Mouse (Mus musculus): ENCODE measurements around the gene Gna11.

Gene Gna11

GRCm38 (mm10) chr10:81500032-81500431 lies 45.0 kb downstream of the Gna11 start, which contains the start of gene S1pr4:
S1pr4 (minus strand) TSS chr10:81500132.
- DNase-seq = no peak

GRCm38 (mm10) chr10:81499250-81499901 lies 45.6 kb downstream of the Gna11 start:
- peak; percentile 78 to 81 for DNase-seq

GRCm38 (mm10) chr10:81498316-81499249 lies 46.4 kb downstream of the Gna11 start:
- DNase-seq = peak; percentile 49 to 54

- peak; percentile 54 to 61 for DNase-seq
Measured at GRCm38 (mm10) chr10:81497401-81498270, 47.4 kb downstream of the Gna11 start.

GRCm38 (mm10) chr10:81496969-81497368 lies 48.0 kb downstream of the Gna11 start:
- no peak for DNase-seq

GRCm38 (mm10) chr10:81496264-81496901 lies 48.6 kb downstream of the Gna11 start, which contains the start of gene Ncln:
Ncln (minus strand) TSS chr10:81496392.
- DNase-seq = peak; percentile 98 to 99

- no peak for DNase-seq
Measured at GRCm38 (mm10) chr10:81495616-81496263, 49.2 kb downstream of the Gna11 start.

GRCm38 (mm10) chr10:81495151-81495550 lies 49.8 kb downstream of the Gna11 start:
- DNase-seq = no peak

GRCm38 (mm10) chr10:81494260-81495041 lies 50.5 kb downstream of the Gna11 start:
- no peak for DNase-seq

GRCm38 (mm10) chr10:81493601-81494220 lies 51.3 kb downstream of the Gna11 start:
- peak; percentile 53 to 56 for DNase-seq

- no peak for DNase-seq
Measured at GRCm38 (mm10) chr10:81492606-81493240, 52.3 kb downstream of the Gna11 start.

GRCm38 (mm10) chr10:81491018-81491417 lies 54.0 kb downstream of the Gna11 start:
- no peak for DNase-seq

GRCm38 (mm10) chr10:81489941-81490340 lies 55.0 kb downstream of the Gna11 start:
- no peak for DNase-seq

GRCm38 (mm10) chr10:81488081-81488480 lies 56.9 kb downstream of the Gna11 start:
- DNase-seq = no peak

GRCm38 (mm10) chr10:81486496-81486895 lies 58.5 kb downstream of the Gna11 start:
- DNase-seq = no peak

GRCm38 (mm10) chr10:81485479-81486018 lies 59.4 kb downstream of the Gna11 start:
- no peak for DNase-seq

GRCm38 (mm10) chr10:81485060-81485449 lies 59.9 kb downstream of the Gna11 start:
- peak; percentile 48 to 54 for DNase-seq

GRCm38 (mm10) chr10:81484441-81485059 lies 60.4 kb downstream of the Gna11 start:
- DNase-seq = no peak

- DNase-seq = peak; percentile 68 to 70
Measured at GRCm38 (mm10) chr10:81483983-81484382, 61.0 kb downstream of the Gna11 start.

Data from B cell, adult 2 months (primary cell).